8 mouse cellular contexts compared by ENCODE assay signal in genomic region chr15:85580934-85581562, GRCm38 (mm10). TPM values are rescaled to one million over a fixed set of nuclear protein-coding genes. Genes with fewer than 3 reads are reported as not detected.
DNase-seq lines count a peak whose midpoint lies in the region; ATAC-seq lines count a peak whose summit lies in the region.

No protein-coding gene starts in this region.

- no peak overlapping the region for H3K27ac ChIP-seq in heart, embryonic 13.5 days (replicated peaks)
- peak overlapping the region; percentile 49 for H3K27ac ChIP-seq in hindbrain, embryonic 14.5 days
- peak overlapping the region; percentile 60 for H3K27ac ChIP-seq in midbrain, embryonic 14.5 days (replicated peaks; ENCODE audit: low read depth, low read length)

- DNase-seq in heart, adult 9 months (ENCODE audit: low spot score in 2 of 2), result no peak
- DNase-seq in ZHBTc4 (ENCODE audit: low read depth, low spot score), result peak; percentile 43
- DNase-seq in hindbrain, embryonic 14.5 days (ENCODE audit: low spot score), result no peak
- DNase-seq in midbrain, embryonic 14.5 days, result peak; percentile 47
- DNase-seq in frontal cortex, adult 2 months (ENCODE audit: extremely low spot score in 1 of 2, low spot score in 1 of 2), result no peak
- no peak for DNase-seq in cerebellum, postnatal 4 days (ENCODE audit: low spot score in 2 of 2)

- peak overlapping the region; percentile 54 for H3K9ac ChIP-seq in heart, embryonic 13.5 days
- peak overlapping the region; percentile 68 for H3K9ac ChIP-seq in hindbrain, embryonic 14.5 days
- H3K9ac ChIP-seq in midbrain, embryonic 14.5 days (replicated peaks; ENCODE audit: low read length), result peak overlapping the region; percentile 63

- no peaks in the 10 kb centered on the region for H3K36me3 ChIP-seq in heart, embryonic 13.5 days
- no peaks in the 10 kb centered on the region for H3K36me3 ChIP-seq in hindbrain, embryonic 14.5 days (replicated peaks; ENCODE audit: control insufficient read depth, insufficient read depth)
- H3K36me3 ChIP-seq in midbrain, embryonic 14.5 days (ENCODE audit: control insufficient read depth, insufficient read depth, low read length), result no peaks in the 10 kb centered on the region

- peak overlapping the region; percentile 61 for H3K4me3 ChIP-seq in heart, embryonic 13.5 days
- H3K4me3 ChIP-seq in hindbrain, embryonic 14.5 days (replicated peaks; ENCODE audit: low read length), result peak overlapping the region; percentile 55
- peak overlapping the region; percentile 58 for H3K4me3 ChIP-seq in midbrain, embryonic 14.5 days (replicated peaks; ENCODE audit: low read depth, low read length)

- no peaks in the 10 kb centered on the region for H3K9me3 ChIP-seq in heart, embryonic 13.5 days
- no peaks in the 10 kb centered on the region for H3K9me3 ChIP-seq in hindbrain, embryonic 14.5 days (ENCODE audit: control insufficient read depth, low read length)
- no peaks in the 10 kb centered on the region for H3K9me3 ChIP-seq in midbrain, embryonic 14.5 days (ENCODE audit: control insufficient read depth, low read length)

- no peak for ATAC-seq in heart, embryonic 13.5 days (ENCODE audit: extremely low read depth, insufficient number of reproducible peaks, low FRiP score, low TSS enrichment)
- ATAC-seq in hindbrain, embryonic 14.5 days (ENCODE audit: low FRiP score), result no peak
- ATAC-seq in midbrain, embryonic 14.5 days (ENCODE audit: low FRiP score, low TSS enrichment), result no peak
- ATAC-seq in inflammation-experienced regulatory T-cells, adult 6 months, result no peak

- peak overlapping the region; percentile 95 for H3K4me2 ChIP-seq in heart, embryonic 13.5 days
- H3K4me2 ChIP-seq in hindbrain, embryonic 14.5 days (replicated peaks), result peak overlapping the region; percentile 100
- H3K4me2 ChIP-seq in midbrain, embryonic 14.5 days (ENCODE audit: low read length), result peak overlapping the region; percentile 98

- WGBS in heart, embryonic 13.5 days, result 2% methylated on average over 48 of the region's 66 CpGs
- under 1% methylated on average over 50 of the region's 66 CpGs for WGBS in hindbrain, embryonic 14.5 days
- under 1% methylated on average over 56 of the region's 66 CpGs for WGBS in midbrain, embryonic 14.5 days

- H3K27me3 ChIP-seq in heart, embryonic 13.5 days (replicated peaks), result peaks cover 100% of the 10 kb centered on the region
- peaks cover 69% of the 10 kb centered on the region for H3K27me3 ChIP-seq in hindbrain, embryonic 14.5 days (ENCODE audit: control insufficient read depth, insufficient read depth, low read length)
- H3K27me3 ChIP-seq in midbrain, embryonic 14.5 days (ENCODE audit: control insufficient read depth, insufficient read depth, low read length), result peaks cover 67% of the 10 kb centered on the region

- H3K4me1 ChIP-seq in heart, embryonic 13.5 days, result peaks cover 47% of the 10 kb centered on the region
- peaks cover 38% of the 10 kb centered on the region for H3K4me1 ChIP-seq in hindbrain, embryonic 14.5 days (replicated peaks; ENCODE audit: control insufficient read depth, insufficient read depth, low read length)
- peaks cover 34% of the 10 kb centered on the region for H3K4me1 ChIP-seq in midbrain, embryonic 14.5 days (ENCODE audit: control insufficient read depth, insufficient read depth, low read length)

RNA-seq across cellular contexts. Expression of gene Wnt7b, which starts 1.2 kb away (rescaled TPM):
- 3.5 and 4.6 TPM in 2 replicates for polyA plus RNA-seq in heart, embryonic 13.5 days (2015; fragmentation: Nextera tagmentation; extraction: Ambion mirVana)
- polyA plus RNA-seq in hindbrain, embryonic 14.5 days (2014; fragmentation: Nextera tagmentation; extraction: Ambion mirVana), result 28.1 and 30.8 TPM in 2 replicates
- polyA plus RNA-seq in midbrain, embryonic 14.5 days (2014; fragmentation: Nextera tagmentation; extraction: Ambion mirVana), result 38.0 and 43.1 TPM in 2 replicates
- polyA plus RNA-seq in inflammation-experienced regulatory T-cells, adult 6 months (2017; shearing (Covaris generic)), result not detected
- polyA plus RNA-seq in frontal cortex, adult 2 months (2012; rRNA removed), result 25.2 and 38.7 TPM in 2 replicates

Comparison
In these comparisons a context has a peak if more than half of its experiments do, and no peak if none do; other contexts are left out.
1. DNase-seq: peak in ZHBTc4 (single experiment) and midbrain, embryonic 14.5 days (single experiment); none in heart, adult 9 months (0 of 2), hindbrain, embryonic 14.5 days (single experiment), frontal cortex, adult 2 months (0 of 2) and cerebellum, postnatal 4 days (0 of 2).
2. Peak in every context shown above with its lines, with median percentiles within 50 percentile points of each other: H3K4me2 ChIP-seq, H3K4me3 ChIP-seq and H3K9ac ChIP-seq.